Mouse (Mus musculus) ES-E14 (cell line): ENCODE data around the gene Urah. TPM values are rescaled to one million over a fixed set of nuclear protein-coding genes. Genes with fewer than 3 reads are reported as not detected.

Source experiments
- DNase-seq: peaks from one replicate; pipeline ENCODE4 v3.0.0-alpha.2; 2013; ENCODE audit warnings: low read depth, low spot score
- H3K27ac ChIP-seq: 2 replicates; pipeline ENCODE4 v1.5.1; 2012; ENCODE audit warnings: low read depth, mild to moderate bottlenecking, low read length, moderate library complexity, mixed read lengths; ENCODE audit not compliant: poor library complexity, insufficient read depth, severe bottlenecking
- H3K36me3 ChIP-seq: 2 replicates; pipeline ENCODE4 v1.6.1; 2012; ENCODE audit warnings: mild to moderate bottlenecking, low read length, moderate library complexity, mixed read lengths; ENCODE audit not compliant: control insufficient read depth, poor library complexity, insufficient read depth, severe bottlenecking
- H3K4me1 ChIP-seq, 2 experiments: fragments of 150-350 bp in 1 of 2; sonication (generic) in 1 of 2; 2 replicates each; pipeline ENCODE4 v1.6.1; 2012; ENCODE audit warnings: low read length in 2 of 2, mild to moderate bottlenecking in 1 of 2, mixed read lengths in 1 of 2; ENCODE audit not compliant: control insufficient read depth in 2 of 2, insufficient read depth in 2 of 2, poor library complexity in 1 of 2
- H3K4me3 ChIP-seq, 2 experiments: fragments of 150-350 bp in 1 of 2; sonication (generic) in 1 of 2; 2 replicates each; pipeline ENCODE4 v1.5.1; 2012; ENCODE audit warnings: low read length in 2 of 2, low read depth in 1 of 2, mild to moderate bottlenecking in 1 of 2, mixed read lengths in 1 of 2; ENCODE audit not compliant: insufficient read depth in 1 of 2, poor library complexity in 1 of 2, severe bottlenecking in 1 of 2
- H3K9ac ChIP-seq: 2 replicates; pipeline ENCODE4 v1.6.1; 2012; ENCODE audit warnings: low read depth, mild to moderate bottlenecking, low read length, mixed read lengths; ENCODE audit not compliant: poor library complexity, insufficient read depth, severe bottlenecking
- H3K9me3 ChIP-seq: fragments of 150-350 bp; sonication (generic); 2 replicates; pipeline ENCODE4 v1.6.1; 2012; ENCODE audit warnings: low read depth, mild to moderate bottlenecking, low read length; ENCODE audit not compliant: control insufficient read depth, insufficient read depth
- CHD2 ChIP-seq: IDR thresholded peaks from 2 replicates; pipeline ENCODE4 v1.6.1; 2014; ENCODE audit warnings: mild to moderate bottlenecking, low read depth, low read length, inconsistent platforms
- HCFC1 ChIP-seq: IDR thresholded peaks from 2 replicates; pipeline ENCODE4 v1.6.1; 2012; ENCODE audit warnings: low read length, inconsistent platforms, borderline replicate concordance; ENCODE audit not compliant: insufficient read depth
- MAFK ChIP-seq: IDR thresholded peaks from 2 replicates; pipeline ENCODE4 v1.6.1; 2014; ENCODE audit warnings: mild to moderate bottlenecking, low read depth, low read length, inconsistent platforms; ENCODE audit not compliant: insufficient read depth
- ZC3H11A ChIP-seq: IDR thresholded peaks from 2 replicates; pipeline ENCODE4 v1.6.1; 2012; ENCODE audit warnings: low read depth, mild to moderate bottlenecking, inconsistent platforms, low read length, borderline replicate concordance
- ZNF384 ChIP-seq: IDR thresholded peaks from 2 replicates; pipeline ENCODE4 v1.6.1; 2012; ENCODE audit warnings: low read depth, low read length, inconsistent platforms
- in situ Hi-C, 2 experiments: fragments of 600-800 bp; cut with MboI; formaldehyde crosslinking; loops; one replicate each; pipeline ENCODE4 v1.15.1; 2025; ENCODE audit warnings: low sequenced_read_pairs in 2 of 2, inconsistent platforms in 1 of 2; ENCODE audit not compliant: unreplicated experiment in 2 of 2
- total RNA-seq: library from RNA; depleted of rRNA; stranded (reverse); fragments of 300-350 nt; gene quantifications from 2 replicates; pipeline ENCODE4 v1.2.3, GENCODE M21; 2012

The Urah gene
- total RNA-seq, 1 experiment: 19.5 TPM

GRCm38 (mm10) chr7:140811714-140812113 is 23.1 kb upstream of the Urah start:
- in situ Hi-C loops: no loop called here
- Histone ChIP-seq H3K36me3 (peaks cover 14% of the 10 kb centered on the region), H3K4me1 (0 out of 4 replicates have a peak, but pooled peaks cover 0 to 2% of the 10 kb centered on the region in 2 experiments), H3K9ac (no peak overlapping the region), H3K9me3 (no peaks in the 10 kb centered on the region), H3K4me3 (no peak overlapping the region), H3K27ac (no peak overlapping the region)
- DNase-seq: no peak
- TF ChIP-seq ZNF384 (no peak), ZC3H11A (no peak), HCFC1 (no peak), CHD2 (no peak), MAFK (no peak)

DNA sequence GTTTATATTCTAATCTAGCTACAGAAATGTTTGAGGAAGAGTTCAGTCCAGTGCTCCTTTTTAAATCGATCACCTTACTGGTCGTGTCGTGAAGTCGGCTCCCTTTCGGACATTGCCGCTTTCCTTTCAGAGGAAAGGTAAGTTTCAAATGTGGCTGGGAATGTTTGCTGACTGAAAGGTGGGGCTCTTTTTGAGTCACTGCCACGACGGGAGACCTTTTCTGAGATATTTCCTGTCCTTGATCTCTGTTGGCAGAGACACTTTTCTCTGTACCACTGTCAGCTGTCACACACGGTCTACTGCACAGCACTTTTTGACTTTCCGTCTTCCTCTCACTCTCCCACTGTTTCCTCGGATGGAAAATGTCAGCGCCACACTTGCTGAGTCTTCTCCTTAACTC is 22.0 kb upstream of the Urah start:
- in situ Hi-C loops: no loop called here
- Histone ChIP-seq H3K9ac (no peak overlapping the region), H3K4me1 (no peaks in the 10 kb centered on the region), H3K27ac (no peak overlapping the region), H3K4me3 (no peak overlapping the region), H3K36me3 (peaks cover 15% of the 10 kb centered on the region), H3K9me3 (no peaks in the 10 kb centered on the region)
- no peak for TF ChIP-seq CHD2
- TF ChIP-seq ZNF384: no peak
- TF ChIP-seq HCFC1: no peak
- no peak for TF ChIP-seq MAFK
- no peak for TF ChIP-seq ZC3H11A
- no peak for DNase-seq

- Histone ChIP-seq H3K4me3 (no peak overlapping the region), H3K9me3 (no peaks in the 10 kb centered on the region), H3K4me1 (0 out of 4 replicates have a peak, but pooled peaks cover 0 to 2% of the 10 kb centered on the region in 2 experiments), H3K9ac (no peak overlapping the region), H3K27ac (no peak overlapping the region), H3K36me3 (peaks cover 4% of the 10 kb centered on the region)
- in situ Hi-C loops: no loop called here
- no peak for DNase-seq
- TF ChIP-seq CHD2 (no peak), ZC3H11A (no peak), ZNF384 (no peak), HCFC1 (no peak), MAFK (no peak)
These were observed 14.6 kb upstream of the Urah start for GRCm38 (mm10) chr7:140820173-140820572.

DNA sequence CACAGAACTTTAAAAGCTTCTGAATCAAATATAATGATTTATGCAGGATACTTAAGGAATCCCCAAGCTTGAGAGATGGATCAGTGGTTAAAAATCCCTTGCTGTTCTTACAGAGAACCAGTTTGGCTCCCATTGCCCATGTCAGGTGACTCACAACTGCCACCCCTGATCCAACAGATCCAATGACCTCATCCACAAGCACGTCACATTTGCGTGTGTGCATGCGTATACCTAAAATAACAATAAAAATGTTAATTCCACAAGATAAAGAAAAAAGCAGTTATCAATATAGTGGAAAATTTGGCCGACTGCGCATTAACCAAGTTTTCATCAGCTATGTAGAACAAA is 13.5 kb upstream of the Urah start:
- no peak overlapping the region; the same call in 1 of the 2 replicates for H3K27ac ChIP-seq

More for the DNA sequence above, 13.5 kb upstream of the Urah start:
- H3K4me3 ChIP-seq: peak overlapping the region; percentile 88 to 91
- 0 out of 4 replicates have a peak, but pooled peaks cover 0 to 2% of the 10 kb centered on the region in 2 experiments for H3K4me1 ChIP-seq
- peaks cover 4% of the 10 kb centered on the region for H3K36me3 ChIP-seq
- no peak for TF ChIP-seq ZC3H11A
- TF ChIP-seq MAFK: no peak
- TF ChIP-seq CHD2: no peak
- no peak for TF ChIP-seq ZNF384
- TF ChIP-seq HCFC1: no peak
- in situ Hi-C loops: no loop called here
- no peaks in the 10 kb centered on the region for H3K9me3 ChIP-seq
- no peak for DNase-seq
- H3K9ac ChIP-seq: no peak overlapping the region
